Mouse (Mus musculus) mammary gland, adult 2 months (tissue): ENCODE measurements around the gene P3h2. TPM values are rescaled to one million over a fixed set of nuclear protein-coding genes. Genes with fewer than 3 reads are reported as not detected.

ENCODE experiments used
- polyA plus RNA-seq: library from polyadenylated mRNA; depleted of rRNA; stranded (reverse); fragments of >200 nt; gene quantifications from 2 replicates; pipeline ENCODE4 v1.2.3, GENCODE M21; 2012; ENCODE audit warnings: low replicate concordance; rRNA removed

P3h2 gene
- 1.7 and 2.8 TPM in 2 replicates for polyA plus RNA-seq

GRCm38 (mm10) chr16:26105115-26105974 is at the start of gene P3h2:
P3h2 (minus strand) TSS chr16:26105784.

